Mouse (Mus musculus): ENCODE results near the gene Rap2a. TPM values are rescaled to one million over a fixed set of nuclear protein-coding genes. Genes with fewer than 3 reads are reported as not detected.
A peak's percentile ranks its signal among the peaks of the same experiment; 100 is the strongest.

Gene Rap2a
- polyA plus RNA-seq, 1 experiment from 2014 or later = 17.2 TPM

DNA sequence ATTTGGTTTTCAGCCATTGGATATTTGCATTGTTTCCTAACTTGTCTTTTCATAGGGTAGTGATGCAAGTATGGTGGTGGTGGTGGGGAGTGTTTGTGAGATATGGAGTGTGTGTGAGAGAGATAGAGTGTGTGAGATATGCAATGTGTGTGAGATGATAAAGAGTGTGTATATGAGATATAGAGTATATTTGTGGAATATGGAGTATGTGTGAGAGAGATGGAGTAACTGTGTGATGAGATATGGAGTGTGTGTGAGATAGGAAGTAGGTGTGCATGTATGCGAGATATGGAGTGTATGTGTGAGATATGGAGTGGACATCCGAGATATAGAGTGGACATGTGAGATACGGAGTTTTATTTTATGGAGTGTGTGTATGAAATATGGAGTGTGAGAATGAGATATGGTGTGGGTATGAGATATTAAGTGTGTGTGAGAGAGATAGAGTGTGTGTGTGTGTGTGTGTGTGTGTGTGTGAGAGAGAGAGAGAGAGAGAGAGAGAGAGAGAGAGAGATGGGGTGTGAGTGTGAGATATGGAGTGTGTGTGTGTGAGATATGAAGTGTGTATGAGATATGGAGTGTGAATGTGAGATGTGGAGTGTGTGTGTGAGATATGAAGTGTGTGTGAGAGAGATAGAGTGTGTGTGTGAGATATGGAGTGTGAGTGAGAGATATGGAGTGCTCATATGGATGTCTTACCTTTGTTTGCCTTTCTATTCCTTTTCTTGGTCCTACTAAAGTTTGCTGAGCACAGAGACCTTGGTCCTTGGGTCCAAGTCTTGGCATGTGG is 14.1 kb upstream of the Rap2a start:
- no peaks in the 10 kb centered on the region for H3K4me1 ChIP-seq (ENCODE audit: control insufficient read depth, insufficient read depth, low read length)
- no peaks in the 10 kb centered on the region for H3K36me3 ChIP-seq (ENCODE audit: control insufficient read depth, insufficient read depth, low read length)
- no peak overlapping the region for H3K4me2 ChIP-seq (ENCODE audit: low read length)
- no peak overlapping the region for H3K27ac ChIP-seq (ENCODE audit: low read length)
- H3K27me3 ChIP-seq (ENCODE audit: control insufficient read depth, insufficient read depth, low read depth, low read length) = no peaks in the 10 kb centered on the region
- no peak overlapping the region for H3K4me3 ChIP-seq (ENCODE audit: low read depth, low read length)
- WGBS = 96% methylated on average over 3 of the region's 3 CpGs
- H3K9ac ChIP-seq (ENCODE audit: low read depth, low read length) = no peak overlapping the region
- no peak for ATAC-seq
- H3K9me3 ChIP-seq (replicated peaks; ENCODE audit: control insufficient read depth, low read length, poor library complexity, severe bottlenecking) = no peaks in the 10 kb centered on the region

DNA sequence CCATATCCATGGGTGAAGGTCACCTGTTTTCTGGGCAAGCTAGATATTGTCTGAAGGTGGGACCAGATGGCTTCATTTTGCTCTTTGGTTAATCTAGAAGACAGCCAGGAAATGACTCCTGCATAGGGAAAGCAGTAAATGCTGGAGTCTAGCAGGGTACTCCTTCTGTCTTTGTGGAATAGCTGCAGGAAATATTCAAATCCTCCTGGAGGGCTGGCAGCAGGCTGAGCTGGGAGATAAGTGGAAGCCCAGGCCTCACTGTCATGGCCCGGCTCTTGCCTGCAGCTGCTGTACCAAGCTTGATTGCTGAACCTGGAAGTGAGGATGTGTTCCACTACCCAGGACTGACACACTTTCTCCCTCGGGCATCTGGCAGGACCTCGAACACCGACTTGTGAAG is 11.4 kb upstream of the Rap2a start:
- H3K27ac ChIP-seq (ENCODE audit: low read length) = no peak overlapping the region
- H3K4me1 ChIP-seq (ENCODE audit: control insufficient read depth, insufficient read depth, low read length) = no peaks in the 10 kb centered on the region
- no peaks in the 10 kb centered on the region for H3K9me3 ChIP-seq (replicated peaks; ENCODE audit: control insufficient read depth, low read length, poor library complexity, severe bottlenecking)
- no peak overlapping the region for H3K9ac ChIP-seq (ENCODE audit: low read depth, low read length)
- no peak for ATAC-seq
- H3K4me2 ChIP-seq (ENCODE audit: low read length) = no peak overlapping the region
- H3K27me3 ChIP-seq (ENCODE audit: control insufficient read depth, insufficient read depth, low read depth, low read length) = no peaks in the 10 kb centered on the region
- 75% methylated on average over 4 of the region's 4 CpGs for WGBS
- H3K36me3 ChIP-seq (ENCODE audit: control insufficient read depth, insufficient read depth, low read length) = no peaks in the 10 kb centered on the region
- no peak overlapping the region for H3K4me3 ChIP-seq (ENCODE audit: low read depth, low read length)

DNA sequence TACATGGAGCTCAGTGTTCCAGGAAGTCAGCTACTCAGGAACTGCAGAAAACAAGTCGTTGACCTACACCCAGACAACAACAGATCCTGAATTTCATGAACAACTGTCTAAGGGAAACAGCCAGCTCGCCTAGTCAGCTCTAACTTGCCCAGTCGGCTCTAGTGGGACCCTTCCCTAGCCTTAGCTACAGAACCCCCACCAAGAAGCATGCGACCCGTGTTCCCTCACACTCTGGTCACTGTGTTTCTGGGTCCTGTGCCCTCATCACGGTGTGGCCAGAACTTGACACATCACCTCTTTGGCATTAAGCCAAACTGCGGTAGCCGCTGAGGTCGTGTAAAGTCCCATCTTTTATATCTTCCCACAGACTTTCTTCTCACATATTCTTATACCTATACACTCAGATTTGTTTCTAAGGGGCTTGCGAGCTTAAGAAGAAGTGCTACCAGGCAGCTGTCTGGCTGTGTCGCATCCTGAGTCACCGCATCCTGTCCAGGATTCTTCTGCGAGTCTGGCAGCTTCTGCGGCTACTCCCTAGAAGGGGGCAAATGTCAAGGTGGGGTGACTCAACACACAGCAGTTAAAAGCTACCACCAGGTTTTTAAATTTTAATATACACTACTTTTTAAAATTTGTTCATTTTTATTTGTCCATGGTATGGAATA is 9.0 kb upstream of the Rap2a start:
- Histone ChIP-seq H3K9ac (ENCODE audit: low read depth, low read length) (no peak overlapping the region), H3K4me2 (ENCODE audit: low read length) (no peak overlapping the region), H3K27ac (ENCODE audit: low read length) (no peak overlapping the region), H3K4me1 (ENCODE audit: control insufficient read depth, insufficient read depth, low read length) (peaks cover 6% of the 10 kb centered on the region), H3K36me3 (ENCODE audit: control insufficient read depth, insufficient read depth, low read length) (no peaks in the 10 kb centered on the region), H3K4me3 (ENCODE audit: low read depth, low read length) (no peak overlapping the region), H3K27me3 (ENCODE audit: control insufficient read depth, insufficient read depth, low read depth, low read length) (no peaks in the 10 kb centered on the region), H3K9me3 (replicated peaks; ENCODE audit: control insufficient read depth, low read length, poor library complexity, severe bottlenecking) (no peaks in the 10 kb centered on the region)
- no peak for ATAC-seq
- WGBS = 89% methylated on average over 14 of the region's 14 CpGs

DNA sequence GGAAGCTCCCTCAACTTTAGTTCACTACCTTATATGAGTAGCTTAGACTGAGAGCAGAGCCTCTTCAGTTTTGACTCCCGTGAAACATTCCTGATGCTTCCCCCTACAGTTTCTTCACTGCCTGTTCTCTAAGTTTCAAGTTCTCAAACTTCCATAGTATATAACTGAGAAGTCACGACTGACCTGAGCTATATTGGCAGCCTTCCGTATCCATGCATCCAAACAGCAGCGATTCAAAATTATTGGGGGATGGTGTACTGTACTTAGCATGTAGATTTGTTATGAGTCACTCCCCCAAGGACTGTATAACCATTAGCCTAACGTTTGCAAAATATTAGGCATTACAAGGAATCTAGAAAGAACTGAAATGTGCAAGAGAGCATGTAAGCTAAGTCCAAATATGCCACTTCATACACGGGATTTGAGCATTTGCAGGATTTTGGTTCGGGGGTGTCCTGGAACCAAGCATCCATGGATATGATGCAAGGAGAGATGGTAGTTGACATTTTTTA is 2.0 kb upstream of the Rap2a start:
- H3K27me3 ChIP-seq (ENCODE audit: control insufficient read depth, insufficient read depth, low read depth, low read length) = no peaks in the 10 kb centered on the region
- peak overlapping the region; percentile 86; the same call in 1 of the 2 replicates for H3K4me3 ChIP-seq (ENCODE audit: low read depth, low read length)
- no peaks in the 10 kb centered on the region for H3K9me3 ChIP-seq (replicated peaks; ENCODE audit: control insufficient read depth, low read length, poor library complexity, severe bottlenecking)
- no peak for ATAC-seq
- peak overlapping the region; percentile 98; the same call in 1 of the 2 replicates for H3K27ac ChIP-seq (ENCODE audit: low read length)
- WGBS = 70% methylated on average over 7 of the region's 7 CpGs
- H3K9ac ChIP-seq (ENCODE audit: low read depth, low read length) = peak overlapping the region; percentile 85
- H3K4me2 ChIP-seq (ENCODE audit: low read length) = peak overlapping the region; percentile 62
- peaks cover 27% of the 10 kb centered on the region for H3K4me1 ChIP-seq (ENCODE audit: control insufficient read depth, insufficient read depth, low read length)
- no peaks in the 10 kb centered on the region for H3K36me3 ChIP-seq (ENCODE audit: control insufficient read depth, insufficient read depth, low read length)

DNA sequence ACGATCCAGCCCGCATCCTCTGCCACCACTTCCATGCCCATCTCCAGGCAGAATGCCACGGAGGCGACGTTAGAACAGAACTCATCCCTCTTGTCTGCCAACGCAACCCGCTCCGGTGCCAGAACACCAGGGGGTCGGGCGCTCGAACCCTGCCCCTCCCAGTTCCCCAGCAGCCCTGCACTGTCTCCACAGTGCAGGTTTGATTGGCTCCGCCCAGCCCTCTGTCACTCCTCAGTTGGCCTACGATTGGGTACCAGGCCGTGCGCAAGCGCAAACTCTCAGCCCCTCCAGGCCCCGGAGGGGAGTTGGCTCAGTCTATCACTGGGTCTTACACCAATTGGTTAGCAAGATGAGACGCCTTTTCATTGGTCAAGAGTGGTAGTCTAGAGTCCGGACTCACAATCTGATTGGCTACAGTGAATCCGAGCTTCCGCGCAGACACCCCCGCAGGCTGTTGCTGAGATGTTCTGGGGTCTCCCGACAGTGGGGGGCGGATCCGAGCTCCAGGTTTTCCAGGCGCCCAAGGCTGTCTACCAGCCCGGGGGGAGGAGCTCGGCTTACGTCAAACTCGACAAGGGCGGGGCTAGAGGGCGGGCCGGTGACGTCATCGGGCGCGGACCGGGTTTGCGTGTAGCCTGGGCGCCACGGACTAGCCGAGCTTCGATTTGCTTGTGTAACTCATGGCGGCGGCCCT is 809 bp upstream of the Rap2a start:
- peak; percentile 97 for ATAC-seq
- Histone ChIP-seq H3K36me3 (ENCODE audit: control insufficient read depth, insufficient read depth, low read length) (no peaks in the 10 kb centered on the region), H3K4me1 (ENCODE audit: control insufficient read depth, insufficient read depth, low read length) (peaks cover 33% of the 10 kb centered on the region), H3K9ac (ENCODE audit: low read depth, low read length) (peak overlapping the region; percentile 90), H3K27me3 (ENCODE audit: control insufficient read depth, insufficient read depth, low read depth, low read length) (no peaks in the 10 kb centered on the region), H3K27ac (ENCODE audit: low read length) (peak overlapping the region; percentile 98), H3K9me3 (replicated peaks; ENCODE audit: control insufficient read depth, low read length, poor library complexity, severe bottlenecking) (no peaks in the 10 kb centered on the region), H3K4me3 (ENCODE audit: low read depth, low read length) (peak overlapping the region; percentile 86), H3K4me2 (ENCODE audit: low read length) (peak overlapping the region; percentile 62)
- WGBS = under 1% methylated on average over 46 of the region's 46 CpGs

DNA sequence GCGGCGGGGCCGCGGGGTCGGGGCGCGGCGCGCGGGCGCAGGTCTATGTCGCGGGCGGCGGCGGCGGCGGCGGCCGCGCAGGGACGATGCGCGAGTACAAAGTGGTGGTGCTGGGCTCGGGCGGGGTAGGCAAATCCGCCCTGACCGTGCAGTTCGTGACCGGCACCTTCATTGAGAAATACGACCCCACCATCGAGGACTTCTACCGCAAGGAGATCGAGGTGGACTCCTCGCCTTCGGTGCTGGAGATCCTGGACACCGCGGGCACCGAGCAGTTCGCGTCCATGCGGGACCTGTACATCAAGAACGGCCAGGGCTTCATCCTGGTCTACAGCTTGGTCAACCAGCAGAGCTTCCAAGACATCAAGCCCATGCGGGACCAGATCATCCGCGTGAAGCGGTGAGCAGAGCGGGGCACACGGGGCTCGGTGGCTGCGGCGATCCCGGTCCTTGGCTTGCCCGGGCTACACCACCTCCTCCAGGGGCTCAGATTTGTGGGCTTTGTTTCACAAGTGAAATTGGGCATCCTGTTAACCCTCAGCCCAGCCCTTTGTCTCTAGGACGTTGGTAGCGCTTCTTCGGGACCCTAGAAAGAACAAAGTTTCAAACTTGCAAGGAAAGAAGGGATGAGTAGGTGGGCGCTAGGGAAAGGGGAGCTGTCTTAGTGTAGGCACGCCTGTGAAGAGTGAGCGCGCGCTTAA is 547 bp downstream of the Rap2a start:
- Histone ChIP-seq H3K9me3 (replicated peaks; ENCODE audit: control insufficient read depth, low read length, poor library complexity, severe bottlenecking) (no peaks in the 10 kb centered on the region), H3K27ac (ENCODE audit: low read length) (peak overlapping the region; percentile 98), H3K4me2 (ENCODE audit: low read length) (peak overlapping the region; percentile 76), H3K9ac (ENCODE audit: low read depth, low read length) (peak overlapping the region; percentile 90), H3K4me3 (ENCODE audit: low read depth, low read length) (peak overlapping the region; percentile 86), H3K4me1 (ENCODE audit: control insufficient read depth, insufficient read depth, low read length) (peaks cover 29% of the 10 kb centered on the region), H3K27me3 (ENCODE audit: control insufficient read depth, insufficient read depth, low read depth, low read length) (no peaks in the 10 kb centered on the region), H3K36me3 (ENCODE audit: control insufficient read depth, insufficient read depth, low read length) (no peaks in the 10 kb centered on the region)
- under 1% methylated on average over 62 of the region's 62 CpGs for WGBS
- ATAC-seq = no peak

DNA sequence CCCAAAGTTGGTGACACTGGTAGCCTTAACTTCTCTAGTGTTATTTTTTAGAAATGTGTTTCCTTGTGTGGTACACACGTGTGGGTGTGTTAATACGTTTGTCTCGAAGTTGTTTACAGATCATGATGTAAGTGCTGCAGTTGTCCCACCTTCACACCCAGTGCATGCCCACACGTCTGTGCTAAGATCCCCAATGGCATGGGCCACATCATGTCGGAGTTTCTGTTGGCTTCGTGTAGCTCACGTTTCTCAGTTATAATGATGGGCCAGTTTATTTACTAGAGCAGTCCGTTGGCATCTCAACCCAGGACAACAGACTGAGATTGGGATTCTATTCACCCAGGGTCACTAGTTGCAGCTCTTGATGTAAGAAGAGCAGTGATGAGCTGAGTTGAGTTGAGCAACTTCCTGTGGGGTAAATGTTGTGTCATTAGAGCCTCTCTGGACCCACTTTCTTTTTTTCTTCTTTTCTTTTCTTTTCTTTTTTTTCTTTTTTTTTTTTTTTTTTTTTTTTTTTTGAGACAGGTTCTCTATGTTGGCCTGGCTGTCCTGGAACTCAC is 2.2 kb downstream of the Rap2a start:
- Histone ChIP-seq H3K27ac (ENCODE audit: low read length) (no peak overlapping the region), H3K36me3 (ENCODE audit: control insufficient read depth, insufficient read depth, low read length) (no peaks in the 10 kb centered on the region), H3K9ac (ENCODE audit: low read depth, low read length) (no peak overlapping the region), H3K4me2 (ENCODE audit: low read length) (peak overlapping the region; percentile 76), H3K9me3 (replicated peaks; ENCODE audit: control insufficient read depth, low read length, poor library complexity, severe bottlenecking) (no peaks in the 10 kb centered on the region), H3K4me1 (ENCODE audit: control insufficient read depth, insufficient read depth, low read length) (peaks cover 27% of the 10 kb centered on the region), H3K4me3 (ENCODE audit: low read depth, low read length) (no peak overlapping the region; the same call in 1 of the 2 replicates), H3K27me3 (ENCODE audit: control insufficient read depth, insufficient read depth, low read depth, low read length) (no peaks in the 10 kb centered on the region)
- WGBS = 85% methylated on average over 8 of the region's 8 CpGs
- ATAC-seq = no peak

DNA sequence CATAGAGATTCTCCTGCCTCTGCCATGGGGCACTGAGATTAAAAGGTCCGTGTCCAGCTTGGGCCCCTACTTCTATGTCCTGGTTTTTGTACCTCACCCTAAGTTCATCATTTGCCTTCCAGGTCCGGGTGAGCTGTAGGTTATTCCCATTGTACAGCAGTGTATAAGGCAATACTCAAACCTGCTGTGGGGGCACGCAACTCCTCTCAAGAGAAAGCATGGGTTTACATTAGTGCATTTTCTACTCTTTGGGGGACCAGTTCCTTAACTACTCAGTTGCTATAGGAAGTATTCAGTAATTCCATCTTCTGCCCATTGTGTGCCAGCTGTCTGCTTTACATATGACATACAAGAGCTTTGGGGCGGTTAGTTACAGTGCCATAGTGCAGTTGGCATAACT is 2.7 kb downstream of the Rap2a start:
- 90% methylated on average over 4 of the region's 4 CpGs for WGBS
- Histone ChIP-seq H3K36me3 (ENCODE audit: control insufficient read depth, insufficient read depth, low read length) (no peaks in the 10 kb centered on the region), H3K9ac (ENCODE audit: low read depth, low read length) (no peak overlapping the region), H3K27ac (ENCODE audit: low read length) (no peak overlapping the region), H3K4me1 (ENCODE audit: control insufficient read depth, insufficient read depth, low read length) (peaks cover 27% of the 10 kb centered on the region), H3K4me3 (ENCODE audit: low read depth, low read length) (no peak overlapping the region), H3K9me3 (replicated peaks; ENCODE audit: control insufficient read depth, low read length, poor library complexity, severe bottlenecking) (no peaks in the 10 kb centered on the region), H3K4me2 (ENCODE audit: low read length) (peak overlapping the region; percentile 76; the same call in 1 of the 2 replicates), H3K27me3 (ENCODE audit: control insufficient read depth, insufficient read depth, low read depth, low read length) (no peaks in the 10 kb centered on the region)
- no peak for ATAC-seq
